Mouse (Mus musculus) cerebellum, postnatal 4 days (tissue): Measurements from ENCODE around the gene Coq6.

Source experiments
- DNase-seq, 2 experiments: peaks; one replicate each; pipeline ENCODE4 v3.0.0; 2022; ENCODE audit warnings: low spot score in 2 of 2, mixed read lengths in 1 of 2

Gene Coq6

DNA sequence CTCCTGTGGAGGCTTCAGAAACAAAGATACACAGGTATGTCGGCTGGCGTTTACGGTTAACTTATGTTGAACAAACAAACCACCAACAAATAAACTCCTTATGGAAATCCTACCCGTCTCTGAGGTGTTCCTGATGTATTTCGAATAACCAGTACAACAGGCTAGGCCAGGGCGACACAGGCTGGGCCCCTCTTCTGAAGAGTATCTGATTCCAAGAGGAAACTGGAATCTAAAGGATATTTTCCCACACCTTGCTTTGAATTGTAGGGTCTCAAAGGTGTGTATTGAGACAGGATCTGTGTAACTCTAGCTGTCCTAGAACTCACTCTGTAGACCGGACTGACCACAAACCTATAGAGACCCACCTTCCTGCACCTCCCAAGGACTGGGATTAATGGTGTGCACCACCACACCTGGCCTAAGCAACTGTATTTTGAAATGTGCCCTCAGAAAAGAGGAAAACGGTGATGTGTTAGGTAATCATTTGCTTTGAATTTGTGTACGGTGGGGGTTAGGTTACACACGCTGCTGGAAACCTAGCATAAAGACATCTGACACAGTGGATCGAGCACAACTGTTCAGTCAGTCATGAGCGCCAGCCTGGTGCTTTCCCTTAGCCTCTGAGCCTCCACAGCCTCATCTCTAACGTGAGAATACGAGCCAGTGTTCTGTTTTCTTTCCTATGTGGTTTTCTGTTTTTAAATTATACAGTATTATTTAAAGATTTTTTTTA is 35.7 kb downstream of the Coq6 start:
- DNase-seq = no peak

DNA sequence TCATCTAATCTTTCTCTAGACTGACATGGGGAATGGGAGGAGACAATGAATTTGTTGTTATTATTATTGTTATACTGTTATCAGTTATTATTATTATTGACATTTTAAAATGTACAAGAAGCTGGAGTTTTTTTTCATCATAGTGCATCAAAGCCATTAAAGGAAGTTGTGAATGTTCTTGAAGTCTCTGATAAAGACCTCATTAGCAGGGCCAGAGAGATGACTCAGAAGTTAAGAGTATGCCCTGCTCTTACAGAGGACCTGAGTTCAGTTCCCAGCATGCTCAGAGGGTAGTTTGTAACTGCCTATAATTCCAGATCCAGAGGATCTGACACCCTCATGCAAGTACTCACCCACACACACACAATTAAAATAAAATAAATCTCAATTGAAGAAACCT is 36.2 kb downstream of the Coq6 start:
- DNase-seq = no peak

DNA sequence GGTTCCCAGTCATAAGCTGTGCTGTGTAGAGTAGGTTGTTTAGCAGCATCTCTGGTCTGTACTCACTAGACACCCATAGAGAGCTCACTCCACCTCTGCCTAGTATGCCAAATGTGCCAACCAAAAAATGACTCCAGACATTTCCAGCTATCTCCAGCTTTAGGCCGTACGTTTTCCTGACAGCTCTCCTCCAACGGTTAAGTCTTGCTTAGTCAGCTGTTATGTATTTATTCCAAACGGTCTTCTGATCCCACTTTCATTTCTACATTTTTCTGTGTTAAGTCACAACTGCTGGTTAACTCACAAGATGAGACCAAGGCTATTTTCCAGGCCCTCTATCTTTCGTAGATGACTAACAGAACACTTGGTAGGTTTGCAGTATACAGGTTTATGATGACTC is 37.2 kb downstream of the Coq6 start:
- no peak for DNase-seq

DNA sequence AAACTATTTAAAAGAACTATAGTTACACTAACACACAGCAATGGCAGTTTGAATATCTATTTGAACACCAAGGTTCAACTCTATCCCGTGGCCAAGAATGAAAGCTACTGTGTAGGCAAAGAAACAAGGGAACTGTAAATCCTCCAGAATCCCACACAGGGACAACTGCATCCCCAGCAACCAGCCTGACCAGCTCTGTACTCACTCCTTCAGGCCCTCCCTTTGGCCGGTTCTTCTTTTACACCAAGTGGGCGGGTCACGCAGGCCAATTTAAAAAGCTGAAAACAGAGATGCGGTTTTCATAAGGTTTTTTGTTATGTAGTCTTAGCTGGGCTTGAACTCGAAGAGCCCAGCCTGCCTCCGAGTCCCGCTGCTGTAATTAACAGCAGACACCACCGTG is 37.7 kb downstream of the Coq6 start:
- DNase-seq = no peak

DNA sequence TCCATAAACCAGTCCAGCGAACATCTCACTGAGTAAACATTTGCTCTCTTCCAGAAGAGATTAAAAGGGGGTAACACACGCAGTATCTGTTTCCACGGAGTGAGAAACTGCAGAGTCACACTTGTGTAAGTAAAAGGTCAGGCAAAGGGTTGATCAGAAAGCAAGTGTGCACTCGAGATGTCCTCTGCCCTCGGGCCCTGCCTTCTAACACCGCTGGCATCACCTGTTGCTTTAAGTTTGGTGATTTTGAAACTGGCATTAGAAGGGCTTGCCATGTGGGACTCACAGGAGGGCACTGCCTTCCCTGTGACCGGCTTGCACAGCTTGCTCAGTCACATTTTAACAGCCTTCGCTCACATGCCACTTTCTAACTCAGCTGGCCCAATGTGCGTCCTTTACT is 38.2 kb downstream of the Coq6 start:
- no peak for DNase-seq

DNA sequence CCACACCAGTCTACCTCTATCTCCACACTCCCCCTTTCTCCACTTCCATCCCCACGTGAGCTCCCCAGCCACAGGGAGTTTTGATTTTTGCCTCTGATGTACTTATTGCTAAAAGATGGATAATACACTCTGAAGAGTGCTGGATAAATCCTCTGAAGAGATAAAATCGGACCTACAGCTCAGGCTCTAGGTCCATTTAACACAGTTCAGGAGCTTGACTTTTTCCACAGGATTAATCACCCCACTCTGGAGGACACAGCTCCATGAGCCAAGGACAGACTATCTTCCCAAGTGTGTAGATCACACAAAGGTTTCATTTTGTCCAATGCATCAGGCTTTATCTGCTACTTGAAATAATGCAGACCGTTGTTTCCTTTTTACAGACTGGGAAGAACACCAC is 38.6 kb downstream of the Coq6 start:
- DNase-seq = no peak

DNA sequence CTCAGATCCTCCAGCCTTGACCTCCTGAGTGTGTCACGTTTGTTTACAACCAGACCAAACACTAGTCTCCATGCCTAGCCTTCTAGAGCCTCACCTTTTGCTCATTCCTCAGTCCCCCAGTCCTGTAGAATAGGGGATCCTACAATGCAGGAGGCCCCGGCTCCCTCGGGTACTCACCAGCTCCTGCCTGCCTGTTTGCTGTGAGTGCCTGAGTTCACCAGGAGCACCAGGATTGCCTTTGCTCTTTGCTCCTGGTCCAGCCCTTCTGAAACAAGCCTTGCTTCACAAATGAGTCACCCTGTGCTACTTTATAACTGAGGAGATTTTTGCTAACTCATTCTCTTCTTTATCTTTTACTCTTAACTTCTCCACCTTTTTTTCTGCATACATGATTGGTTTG is 39.2 kb downstream of the Coq6 start:
- DNase-seq = no peak

DNA sequence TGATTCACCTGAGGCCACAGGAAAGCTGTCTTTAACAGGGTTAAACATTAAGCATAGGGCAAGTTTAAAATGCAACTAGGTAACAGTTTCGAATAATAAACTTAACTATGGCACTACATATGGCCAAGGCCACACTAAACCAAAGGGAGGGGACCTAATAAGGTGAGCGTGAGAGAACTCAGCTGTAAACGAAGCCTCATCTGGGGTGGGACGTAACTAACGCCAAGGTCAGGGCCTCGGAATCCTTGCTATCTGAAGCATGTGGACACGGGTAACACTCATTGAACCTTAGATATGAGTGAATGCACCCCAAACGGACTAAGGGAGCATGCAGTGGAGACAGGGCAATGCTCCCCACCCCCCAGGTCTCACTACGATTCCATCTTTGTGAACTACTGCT is 41.5 kb downstream of the Coq6 start:
- DNase-seq = no peak

DNA sequence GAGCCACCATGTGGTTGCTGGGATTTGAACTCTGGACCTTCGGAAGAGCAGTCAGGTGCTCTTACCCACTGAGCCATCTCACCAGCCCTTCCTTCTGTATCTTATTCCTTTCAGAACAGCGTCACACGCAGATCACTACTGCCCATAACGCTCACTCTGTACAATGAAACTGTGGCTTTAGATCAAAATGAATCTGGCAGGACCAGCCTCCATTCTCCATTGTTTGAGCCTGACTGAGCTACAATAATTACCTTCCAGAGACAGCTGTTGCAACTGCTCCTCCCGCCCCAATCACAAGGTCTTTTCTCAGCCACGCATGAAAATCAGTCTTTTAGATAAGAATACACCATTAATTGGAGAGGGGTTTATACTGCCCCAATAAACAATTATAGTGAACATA is 43.1 kb downstream of the Coq6 start:
- DNase-seq = no peak

DNA sequence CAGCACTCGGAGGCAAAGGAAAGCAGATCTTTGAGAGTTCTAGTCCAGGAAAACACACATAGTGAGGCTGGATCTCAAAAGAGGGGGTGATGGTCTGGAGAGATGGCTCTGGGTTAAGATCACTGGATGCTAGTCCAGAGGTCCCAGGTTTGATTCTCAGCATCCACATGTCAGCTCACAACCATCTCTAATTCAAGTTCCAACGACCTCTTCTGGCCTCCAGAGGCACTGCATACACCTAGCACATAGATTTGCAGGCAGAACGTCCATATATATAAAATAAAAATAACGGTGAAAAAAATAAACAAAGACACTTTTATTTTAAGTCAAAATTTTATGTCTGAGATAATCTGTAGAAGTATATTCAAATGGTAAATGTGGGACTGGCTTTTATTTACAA is 45.8 kb downstream of the Coq6 start:
- no peak for DNase-seq

DNA sequence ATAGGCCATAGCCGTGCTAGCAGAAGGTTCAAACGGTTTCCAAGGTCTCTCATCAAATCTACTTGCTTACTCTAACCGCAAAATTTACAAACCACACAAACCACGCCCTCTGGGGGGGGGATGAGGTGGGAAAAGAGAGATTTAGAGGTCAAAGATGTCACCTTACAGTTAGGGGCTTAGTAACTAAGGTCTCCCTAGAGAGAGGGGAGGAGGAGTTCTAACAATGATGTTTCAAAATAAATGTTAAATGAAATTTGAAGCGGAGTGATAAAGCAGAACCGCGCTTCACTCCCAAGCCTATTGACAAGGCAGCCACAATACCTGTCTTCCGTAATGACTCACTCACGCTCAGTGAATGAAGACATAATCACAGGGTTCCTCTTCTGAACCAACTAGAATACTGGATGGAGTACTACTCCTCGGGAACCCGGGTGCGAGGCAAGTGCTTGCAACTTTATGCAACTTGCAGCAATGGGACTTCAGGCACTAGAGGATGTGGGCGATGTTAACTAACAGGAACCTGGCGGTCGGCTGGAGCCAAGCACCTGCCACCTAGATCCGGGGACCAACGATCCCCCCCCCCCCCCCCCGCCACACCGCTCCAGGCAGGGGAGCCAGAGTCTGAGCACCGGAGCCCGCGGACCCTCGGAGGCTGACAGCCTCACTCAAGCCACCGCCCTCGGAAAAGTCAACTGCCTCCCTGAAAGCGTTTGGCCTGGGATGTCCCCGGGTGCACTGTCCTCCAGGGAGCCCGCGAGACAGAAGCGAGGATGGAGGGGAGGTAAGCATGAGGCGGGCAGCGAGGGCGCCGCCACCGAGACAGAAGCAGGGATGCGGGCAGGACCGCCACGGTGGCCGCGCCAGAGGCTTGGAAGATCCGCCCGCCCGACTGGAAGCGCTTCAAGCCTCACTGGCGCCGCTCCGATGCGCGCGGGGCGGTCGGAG is 46.7 kb downstream of the Coq6 start:
- no peak for DNase-seq

DNA sequence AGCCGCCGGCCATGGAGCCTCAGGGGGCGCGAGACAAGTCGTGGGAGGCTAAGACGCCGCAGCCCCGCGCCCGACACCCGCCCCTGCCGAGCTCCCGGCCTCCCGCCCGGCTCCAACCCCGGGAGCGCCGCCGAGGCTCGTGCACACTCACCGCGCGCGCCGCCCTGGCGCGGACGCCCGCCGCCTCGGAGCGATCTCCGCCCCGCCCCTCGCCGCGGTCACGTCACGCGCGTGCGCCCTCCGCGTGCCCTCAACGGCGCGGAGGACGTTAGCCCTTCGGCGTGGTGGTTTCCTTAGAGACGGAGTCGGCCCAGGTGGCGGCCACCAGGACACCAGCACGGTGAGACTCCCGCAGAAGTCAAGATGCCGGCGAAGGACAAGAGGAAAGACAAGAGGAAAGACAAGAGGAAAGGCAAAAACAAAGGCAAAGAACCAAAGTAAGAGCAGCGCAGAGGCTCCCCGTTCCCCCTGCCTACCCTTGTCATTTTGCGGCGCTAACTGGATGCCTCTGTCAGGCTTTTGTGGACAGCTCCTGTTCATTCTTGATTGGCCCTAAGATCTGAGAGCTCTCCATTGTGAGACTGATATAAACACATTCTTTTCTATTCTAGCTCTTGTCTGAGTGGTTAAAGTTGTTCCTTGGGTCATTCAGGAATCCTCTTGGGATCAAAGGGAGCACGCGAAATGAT is 47.5 kb downstream of the Coq6 start, which contains the start of the genes Entpd5 and Bbof1:
TSS of gene Entpd5 (minus strand) at position 211 of the 689 bp plus-strand sequence.
TSS of gene Bbof1 (plus strand) at position 253 of the 689 bp plus-strand sequence.
- peak; percentile 70 to 90 for DNase-seq

DNA sequence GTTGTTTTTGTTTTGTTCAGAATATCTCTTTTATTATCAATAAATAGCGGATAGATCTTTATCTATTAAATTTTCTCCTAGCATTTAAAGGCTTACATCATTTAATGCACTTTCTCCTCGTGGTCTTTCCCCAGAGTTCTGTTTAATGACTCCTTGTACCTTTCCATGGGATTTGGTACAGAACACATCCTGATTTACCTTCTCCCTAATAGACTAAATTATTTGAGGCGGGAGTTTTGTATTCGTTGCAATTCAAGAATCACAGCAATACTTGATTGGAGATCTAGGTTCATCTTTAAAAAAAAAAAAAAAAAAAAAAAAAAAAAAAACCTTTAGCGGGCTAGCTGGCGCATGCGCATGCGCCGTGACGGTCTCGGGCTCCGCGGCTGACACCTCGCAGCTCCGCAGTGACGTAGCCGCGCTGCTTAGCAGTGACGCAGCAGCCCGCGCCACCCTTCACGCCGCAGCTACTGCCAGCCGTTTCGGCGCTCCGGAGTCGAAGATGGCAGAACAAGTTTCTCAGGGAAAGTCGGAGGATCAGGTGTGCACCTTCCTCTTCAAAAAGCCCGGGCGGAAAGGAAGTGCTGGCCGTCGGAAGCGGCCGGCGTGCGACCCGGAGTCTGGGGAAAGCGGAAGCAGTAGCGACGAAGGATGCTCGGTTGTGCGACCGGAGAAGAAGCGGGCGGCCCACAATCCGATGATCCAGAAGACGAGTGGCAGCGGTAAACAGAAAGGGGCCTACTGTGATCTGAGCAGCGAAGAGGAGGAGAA is 55.6 kb downstream of the Coq6 start, which contains the start of gene Rnf113a2:
TSS of gene Rnf113a2 (plus strand) at position 363 of the 771 bp plus-strand sequence.
- DNase-seq = peak; percentile 49 to 81

DNA sequence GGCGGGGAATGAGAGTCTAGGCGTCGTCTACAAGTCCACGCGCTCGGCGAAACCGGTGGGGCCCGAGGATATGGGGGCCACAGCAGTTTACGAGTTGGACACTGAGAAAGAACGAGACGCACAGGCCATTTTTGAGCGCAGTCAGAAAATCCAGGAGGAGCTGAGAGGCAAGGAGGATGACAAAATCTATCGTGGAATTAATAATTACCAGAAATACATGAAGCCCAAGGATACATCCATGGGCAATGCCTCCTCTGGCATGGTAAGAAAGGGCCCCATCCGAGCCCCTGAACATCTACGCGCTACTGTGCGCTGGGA is 56.1 kb downstream of the Coq6 start:
- DNase-seq = no peak
